In the genomic region with DNA sequence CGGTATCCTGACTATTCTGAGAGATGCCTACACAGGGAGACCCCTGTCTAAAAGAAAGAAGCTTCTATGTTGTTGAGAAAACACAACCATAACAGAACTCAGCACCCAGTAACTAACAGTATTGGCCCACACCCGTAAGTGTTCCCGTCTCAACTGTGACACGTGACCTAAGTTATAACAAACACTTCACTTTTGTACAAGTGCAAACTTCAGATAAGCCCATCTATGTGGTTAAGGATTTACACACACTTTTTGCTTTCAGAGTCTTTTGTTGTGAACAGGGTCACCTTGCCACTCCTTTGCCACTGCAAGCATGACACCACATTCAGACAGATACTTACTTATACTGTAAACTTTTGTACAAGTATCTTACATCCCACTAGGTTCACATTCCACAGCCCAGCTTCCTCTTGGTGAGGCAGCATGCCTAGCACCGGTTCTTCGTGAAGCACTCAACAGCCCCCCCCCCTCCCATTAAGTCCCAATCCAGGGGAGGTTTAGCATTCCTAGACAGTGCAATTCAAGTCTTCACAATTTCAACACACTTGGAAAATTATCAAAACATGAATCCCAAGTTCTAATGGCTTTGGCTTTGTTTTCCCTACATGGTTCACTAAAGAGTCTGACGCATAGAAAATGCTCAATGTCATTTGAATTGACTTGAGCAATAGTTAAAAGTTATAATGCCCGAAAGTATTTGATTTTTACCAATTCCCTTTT, we compare ENCODE assay signal across 10 mouse cellular contexts. TPM values are rescaled to one million over a fixed set of nuclear protein-coding genes. Genes with fewer than 3 reads are reported as not detected.
A peak's percentile ranks its signal among the peaks of the same experiment; 100 is the strongest.
DNase-seq lines count a peak whose midpoint lies in the region; ATAC-seq and TF ChIP-seq lines count a peak whose summit lies in the region.
"Had no signal": no experiment of that assay in that cellular context is flagged by ENCODE, and none has a peak within 500 bp of the region (broad histone marks: within the 10 kb centered on the region; RNA-seq: fewer than 3 reads in every experiment).

No protein-coding gene starts in this region.

- 28% methylated on average over 8 of the region's 8 CpGs for WGBS in lung, adult 2 months
- WGBS in forebrain, embryonic 16.5 days = 88% methylated on average over 8 of the region's 8 CpGs
- 88% methylated on average over 8 of the region's 8 CpGs for WGBS in midbrain, embryonic 11.5 days

- H3K36me3 ChIP-seq in megakaryocyte, embryonic 14.5 days (replicated peaks; ENCODE audit: low read length) = peaks cover 6% of the 10 kb centered on the region
- no peaks in the 10 kb centered on the region for H3K36me3 ChIP-seq in forebrain, embryonic 16.5 days (ENCODE audit: control insufficient read depth, insufficient read depth)
- no peaks in the 10 kb centered on the region for H3K36me3 ChIP-seq in midbrain, embryonic 11.5 days (ENCODE audit: control insufficient read depth, insufficient read depth, low read length)

- TF ChIP-seq CTCF in lung, adult 2 months (IDR thresholded peaks at IDR 0.05; ENCODE audit: insufficient read depth, low read length) = no peak

- peak overlapping the region; percentile 86 for H3K4me3 ChIP-seq in megakaryocyte, embryonic 14.5 days (replicated peaks)
- H3K4me3 ChIP-seq in lung, adult 2 months (replicated peaks; ENCODE audit: extremely low read depth, low read depth, low read length) = no peak overlapping the region
- no peak overlapping the region for H3K4me3 ChIP-seq in forebrain, embryonic 16.5 days (replicated peaks; ENCODE audit: low read length)
- H3K4me3 ChIP-seq in midbrain, embryonic 11.5 days (ENCODE audit: low read depth, low read length) = no peak overlapping the region

- DNase-seq in embryo, embryonic 10 days (ENCODE audit: low spot score) = peak; percentile 3
- DNase-seq in embryo, embryonic 9.5 days (ENCODE audit: extremely low spot score) = no peak
- peak; percentile 59 for DNase-seq in lung, adult 2 months
- DNase-seq in frontal cortex, postnatal 14 days (ENCODE audit: low spot score in 2 of 2) = no peak
- no peak for DNase-seq in midbrain, embryonic 11.5 days (ENCODE audit: low spot score, missing footprints)
- DNase-seq: right cerebral cortex, postnatal 25 days had no signal

- H3K9me3 ChIP-seq in megakaryocyte, embryonic 14.5 days = no peaks in the 10 kb centered on the region
- no peaks in the 10 kb centered on the region for H3K9me3 ChIP-seq in forebrain, embryonic 16.5 days (ENCODE audit: control insufficient read depth, low read length)
- no peaks in the 10 kb centered on the region for H3K9me3 ChIP-seq in midbrain, embryonic 11.5 days (ENCODE audit: control insufficient read depth, low read length)

- no peak for ATAC-seq in megakaryocyte, adult 5-6 weeks (ENCODE audit: poor library complexity, severe bottlenecking)
- no peak for ATAC-seq in forebrain, embryonic 16.5 days
- ATAC-seq in midbrain, embryonic 11.5 days (ENCODE audit: low FRiP score) = no peak
- ATAC-seq: midbrain, embryonic 16.5 days had no signal

- no peak overlapping the region for H3K9ac ChIP-seq in forebrain, embryonic 16.5 days (replicated peaks; ENCODE audit: low read depth, low read length)
- H3K9ac ChIP-seq in midbrain, embryonic 11.5 days (ENCODE audit: low read length) = no peak overlapping the region

- no peak for TF ChIP-seq POLR2A in lung, adult 2 months (IDR thresholded peaks at IDR 0.05; ENCODE audit: borderline replicate concordance, extremely low read depth, low read depth, low read length)

- H3K27me3 ChIP-seq in megakaryocyte, embryonic 14.5 days (replicated peaks) = no peaks in the 10 kb centered on the region
- H3K27me3 ChIP-seq in forebrain, embryonic 16.5 days (replicated peaks; ENCODE audit: control insufficient read depth, insufficient read depth, low read length) = 0 out of 2 replicates have a peak, but pooled peaks cover 5% of the 10 kb centered on the region
- peaks cover 7% of the 10 kb centered on the region; the same call in 1 of the 2 replicates for H3K27me3 ChIP-seq in midbrain, embryonic 11.5 days (ENCODE audit: control insufficient read depth, insufficient read depth, low read length)

- no peak overlapping the region for H3K27ac ChIP-seq in forebrain, embryonic 16.5 days (ENCODE audit: low read length)
- no peak overlapping the region for H3K27ac ChIP-seq in midbrain, embryonic 11.5 days (ENCODE audit: low read depth, low read length)

- H3K4me2 ChIP-seq in forebrain, embryonic 16.5 days (ENCODE audit: low read length) = no peak overlapping the region
- H3K4me2 ChIP-seq in midbrain, embryonic 11.5 days = no peak overlapping the region

- H3K4me1 ChIP-seq in megakaryocyte, embryonic 14.5 days = peaks cover 76% of the 10 kb centered on the region
- peaks cover 15% of the 10 kb centered on the region for H3K4me1 ChIP-seq in lung, adult 2 months (ENCODE audit: control insufficient read depth, insufficient read depth, low read length)
- H3K4me1 ChIP-seq in forebrain, embryonic 16.5 days (replicated peaks; ENCODE audit: control insufficient read depth, insufficient read depth, low read length) = peaks cover 22% of the 10 kb centered on the region
- H3K4me1 ChIP-seq in midbrain, embryonic 11.5 days (ENCODE audit: control insufficient read depth, insufficient read depth, low read length) = peaks cover 20% of the 10 kb centered on the region

RNA-seq across cellular contexts. Expression of a gene that starts 2.6 kb away (rescaled TPM):
- polyA plus RNA-seq in megakaryocyte, embryonic 14.5 days (2012; ENCODE audit: insufficient read depth, low replicate concordance) = 0.75 and 1.5 TPM in 2 replicates
- 22.9 and 25.0 TPM in 2 replicates for total RNA-seq in megakaryocyte, adult 5-6 weeks (2015)
- 9.8 and 10.5 TPM in 2 replicates for total RNA-seq in megakaryocyte, adult 5-6 weeks (2017)
- polyA plus RNA-seq in lung, adult 2 months (2012; rRNA removed) = 9.8 and 14.9 TPM in 2 replicates
- polyA plus RNA-seq in forebrain, embryonic 16.5 days (2015; fragmentation: Nextera tagmentation; extraction: Ambion mirVana) = 20.7 and 22.1 TPM in 2 replicates
- polyA plus RNA-seq in midbrain, embryonic 11.5 days (2014; fragmentation: Nextera tagmentation; extraction: Ambion mirVana) = 27.1 and 28.5 TPM in 2 replicates

Comparison
In these comparisons a context has a peak if more than half of its experiments do, and no peak if none do; other contexts are left out.
1. DNase-seq: peak in embryo, embryonic 10 days (single experiment) and lung, adult 2 months (single experiment); none in embryo, embryonic 9.5 days (single experiment), frontal cortex, postnatal 14 days (0 of 2) and midbrain, embryonic 11.5 days (single experiment).